Mouse (Mus musculus) forebrain, postnatal 0 days (tissue): ENCODE measurements around the gene Med13. TPM values are rescaled to one million over a fixed set of nuclear protein-coding genes. Genes with fewer than 3 reads are reported as not detected.

Experiments
- ATAC-seq: fragments of 200-750 bp; cut with Nextera tagmentation; 2 replicates; pipeline ENCODE4 v1.8.0; 2017; ENCODE audit warnings: mild to moderate bottlenecking, moderate library complexity
- DNase-seq: peaks from one replicate; pipeline ENCODE4 v3.0.0-alpha.2; 2015
- H3K27ac ChIP-seq: fragments of 300-500 bp; sonication (generic); 2 replicates; pipeline ENCODE4 v1.5.1; 2014; ENCODE audit warnings: low read depth, mild to moderate bottlenecking, antibody characterized with exemption, low read length, moderate library complexity, mixed read lengths
- H3K27me3 ChIP-seq: fragments of 300-500 bp; sonication (generic); 2 replicates; pipeline ENCODE4 v1.6.1; 2014; ENCODE audit warnings: mild to moderate bottlenecking, low read length, mixed read lengths; ENCODE audit not compliant: insufficient read depth
- H3K36me3 ChIP-seq: fragments of 300-500 bp; sonication (generic); 2 replicates; pipeline ENCODE4 v1.6.1; 2014; ENCODE audit warnings: mild to moderate bottlenecking, moderate library complexity; ENCODE audit not compliant: insufficient read depth
- H3K4me1 ChIP-seq: fragments of 300-500 bp; sonication (generic); 2 replicates; pipeline ENCODE4 v1.6.1; 2014; ENCODE audit warnings: antibody characterized with exemption; ENCODE audit not compliant: insufficient read depth
- H3K4me2 ChIP-seq: fragments of 300-500 bp; sonication (generic); 2 replicates; pipeline ENCODE4 v1.6.1; 2014; ENCODE audit warnings: low read depth, mild to moderate bottlenecking, moderate library complexity
- H3K4me3 ChIP-seq: fragments of 300-500 bp; sonication (generic); 2 replicates; pipeline ENCODE4 v1.5.1; 2014; ENCODE audit warnings: low read depth, low read length, mixed read lengths
- H3K9ac ChIP-seq: fragments of 300-500 bp; sonication (generic); 2 replicates; pipeline ENCODE4 v1.6.1; 2014; ENCODE audit warnings: mild to moderate bottlenecking
- H3K9me3 ChIP-seq: fragments of 300-500 bp; sonication (generic); 2 replicates; pipeline ENCODE4 v1.6.1; 2016; ENCODE audit warnings: low read length
- CTCF ChIP-seq: sonication (generic); IDR thresholded peaks from 2 replicates; pipeline ENCODE4 v1.5.1; 2016; ENCODE audit warnings: antibody characterized with exemption, control low read depth, low read depth
- WGBS: fragments of 180-500 bp; shearing (Covaris S2); extraction: QIAGEN DNeasy Blood & Tissue Kit; methylation state at CpG from one replicate; pipeline ENCODE4 v1.1.7; 2014; 5-methylcytosine and 5-hydroxymethylcytosine counted together
- polyA plus RNA-seq: library from polyadenylated mRNA; unstranded; fragments of >200 nt; fragmentation: Nextera tagmentation; extraction: Ambion mirVana; gene quantifications from 2 replicates; pipeline ENCODE4 v1.2.1, GENCODE M21; 2015
- total RNA-seq: library from RNA; depleted of rRNA; stranded (reverse); fragments of >200 nt; gene quantifications from 2 replicates; pipeline ENCODE4 v1.2.3, GENCODE M21; 2014

The Med13 gene
- total and polyA plus RNA-seq, 2 experiments from 2014 or later, result 5.5 to 54.0 TPM

DNA sequence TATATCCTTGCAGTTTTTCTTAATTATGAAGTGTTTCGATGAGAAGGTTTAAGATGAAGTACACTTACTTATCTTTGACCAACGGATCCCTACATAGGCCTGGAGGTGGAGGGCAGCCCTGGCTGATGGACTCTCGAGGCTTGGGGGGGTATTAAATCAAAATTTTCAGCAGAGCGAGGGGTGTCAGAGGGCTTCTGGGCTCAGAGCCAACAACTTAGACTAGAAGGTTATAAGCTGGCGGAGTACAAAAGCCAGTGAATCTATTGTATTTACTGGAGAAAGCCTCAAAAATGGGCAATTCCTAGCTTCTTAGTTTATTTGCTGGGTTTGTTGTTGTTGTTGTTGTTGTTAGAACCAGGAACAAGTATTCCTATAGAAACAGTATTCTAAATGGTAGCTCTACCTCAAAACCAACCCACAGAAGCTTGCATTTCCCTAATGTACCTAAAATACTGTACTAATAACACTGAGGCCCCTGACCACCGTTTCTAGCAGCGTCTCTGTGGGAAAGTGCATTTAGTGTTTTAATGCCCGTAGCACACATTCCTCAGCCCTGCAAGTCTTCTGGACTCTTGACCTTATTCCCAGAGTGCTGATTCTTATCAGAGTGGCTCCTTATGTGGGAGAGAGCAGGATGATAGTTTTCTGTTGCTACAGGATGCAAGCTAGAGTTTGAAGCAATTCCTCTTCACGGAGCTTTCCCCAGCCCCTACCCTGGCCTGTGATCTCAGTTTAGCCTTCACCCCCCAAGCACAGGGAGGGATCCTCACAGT, 29.9 kb upstream of the Med13 start:
- Histone ChIP-seq H3K27me3 (no peaks in the 10 kb centered on the region), H3K4me1 (0 out of 2 replicates have a peak, but pooled peaks cover 4% of the 10 kb centered on the region), H3K36me3 (no peaks in the 10 kb centered on the region), H3K4me2 (0 out of 2 replicates have a peak overlapping the region, but pooled peaks have one; percentile 8), H3K27ac (peak overlapping the region; percentile 57; the same call in 1 of the 2 replicates), H3K4me3 (no peak overlapping the region), H3K9me3 (no peaks in the 10 kb centered on the region), H3K9ac (no peak overlapping the region)
- WGBS, result 43% methylated on average over 9 of the region's 9 CpGs
- DNase-seq, result no peak
- no peak for TF ChIP-seq CTCF
- ATAC-seq, result no peak

DNA sequence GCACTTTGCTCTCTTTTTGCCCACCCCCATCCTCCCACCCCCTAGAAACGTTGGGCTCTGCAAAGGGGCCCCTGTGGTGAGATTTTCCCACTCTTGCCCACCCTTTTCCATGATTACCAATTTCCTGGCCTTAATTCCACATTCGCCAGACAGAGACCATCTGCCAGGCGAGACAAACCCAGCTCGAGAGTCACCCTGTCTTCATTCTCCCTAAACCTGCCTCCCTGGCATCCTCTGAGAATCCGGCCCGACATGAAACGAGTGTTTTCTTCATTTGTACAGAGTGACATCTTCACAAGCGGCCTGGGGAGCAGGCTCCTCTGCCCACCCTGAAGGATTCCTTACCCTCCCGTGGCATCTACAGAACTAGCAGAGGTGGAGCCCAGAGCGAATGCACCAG, 29.2 kb upstream of the Med13 start:
- ATAC-seq (peak; percentile 43; the same call in 1 of the 2 replicates), DNase-seq (peak; percentile 50)
- Histone ChIP-seq H3K4me2 (peak overlapping the region; percentile 8; the same call in 1 of the 2 replicates), H3K4me1 (0 out of 2 replicates have a peak, but pooled peaks cover 7% of the 10 kb centered on the region), H3K36me3 (no peaks in the 10 kb centered on the region), H3K9me3 (no peaks in the 10 kb centered on the region), H3K27me3 (no peaks in the 10 kb centered on the region), H3K4me3 (no peak overlapping the region), H3K27ac (peak overlapping the region; percentile 57; the same call in 1 of the 2 replicates), H3K9ac (no peak overlapping the region)
- 47% methylated on average over 10 of the region's 10 CpGs for WGBS
- TF ChIP-seq CTCF, result no peak

DNA sequence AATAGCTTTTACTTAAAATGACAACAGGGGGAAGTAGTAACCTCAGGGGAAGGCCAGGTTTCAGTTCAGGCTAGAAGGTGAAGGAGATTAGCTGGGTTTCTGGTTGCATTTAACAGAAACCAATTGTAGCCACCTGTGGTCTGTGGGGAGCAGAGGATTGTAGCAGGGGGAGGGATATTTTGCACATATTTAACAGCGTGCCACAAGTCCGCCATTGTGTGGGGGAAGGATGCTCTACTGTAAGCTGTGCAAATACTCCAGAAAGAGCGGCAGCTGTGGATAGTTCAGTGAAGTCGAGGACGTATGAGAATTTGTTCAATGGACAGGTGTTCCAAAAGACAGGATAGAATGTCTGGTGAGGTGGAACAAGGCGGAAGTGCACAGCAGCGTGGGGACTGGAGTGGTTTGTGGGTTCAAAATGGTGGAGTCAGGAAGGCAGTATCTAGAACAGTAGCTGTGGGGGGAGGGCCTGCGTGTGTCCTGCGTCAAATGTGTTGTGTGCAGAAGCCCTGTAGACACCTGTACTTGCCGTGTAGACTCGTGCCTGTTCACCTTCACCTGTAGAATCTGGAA, 28.4 kb upstream of the Med13 start:
- no peaks in the 10 kb centered on the region for H3K9me3 ChIP-seq
- H3K27me3 ChIP-seq, result no peaks in the 10 kb centered on the region
- H3K36me3 ChIP-seq, result no peaks in the 10 kb centered on the region
- no peak overlapping the region for H3K9ac ChIP-seq
- no peak for DNase-seq
- 88% methylated on average over 11 of the region's 11 CpGs for WGBS
- 0 out of 2 replicates have a peak, but pooled peaks cover 13% of the 10 kb centered on the region for H3K4me1 ChIP-seq
- ATAC-seq, result no peak
- TF ChIP-seq CTCF, result no peak
- no peak overlapping the region for H3K4me2 ChIP-seq
- no peak overlapping the region for H3K4me3 ChIP-seq
- no peak overlapping the region for H3K27ac ChIP-seq

DNA sequence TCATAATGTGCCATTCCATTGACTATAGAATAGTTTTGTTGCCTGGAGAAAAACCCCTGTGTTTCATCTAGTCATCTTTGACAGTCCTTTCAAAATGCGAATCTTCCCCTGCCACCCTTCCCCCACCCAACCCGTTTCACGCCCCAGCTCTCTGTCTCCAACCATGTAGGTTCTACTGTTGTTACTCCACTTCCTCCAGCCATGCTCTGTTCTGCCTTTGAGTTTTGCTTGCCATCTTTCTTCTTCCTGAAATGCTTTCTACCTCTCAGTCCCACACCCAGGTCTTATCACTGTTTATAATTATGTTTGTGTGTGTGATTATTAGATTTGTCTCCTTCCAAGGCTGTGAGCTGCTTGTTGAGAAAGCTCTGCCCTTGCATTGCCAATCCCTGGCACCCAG, 26.7 kb upstream of the Med13 start:
- 90% methylated on average over 3 of the region's 3 CpGs for WGBS
- DNase-seq (no peak), ATAC-seq (no peak)
- Histone ChIP-seq H3K27ac (no peak overlapping the region), H3K4me3 (no peak overlapping the region), H3K4me1 (0 out of 2 replicates have a peak, but pooled peaks cover 13% of the 10 kb centered on the region), H3K36me3 (no peaks in the 10 kb centered on the region), H3K27me3 (no peaks in the 10 kb centered on the region), H3K9me3 (no peaks in the 10 kb centered on the region), H3K4me2 (no peak overlapping the region), H3K9ac (no peak overlapping the region)
- no peak for TF ChIP-seq CTCF

DNA sequence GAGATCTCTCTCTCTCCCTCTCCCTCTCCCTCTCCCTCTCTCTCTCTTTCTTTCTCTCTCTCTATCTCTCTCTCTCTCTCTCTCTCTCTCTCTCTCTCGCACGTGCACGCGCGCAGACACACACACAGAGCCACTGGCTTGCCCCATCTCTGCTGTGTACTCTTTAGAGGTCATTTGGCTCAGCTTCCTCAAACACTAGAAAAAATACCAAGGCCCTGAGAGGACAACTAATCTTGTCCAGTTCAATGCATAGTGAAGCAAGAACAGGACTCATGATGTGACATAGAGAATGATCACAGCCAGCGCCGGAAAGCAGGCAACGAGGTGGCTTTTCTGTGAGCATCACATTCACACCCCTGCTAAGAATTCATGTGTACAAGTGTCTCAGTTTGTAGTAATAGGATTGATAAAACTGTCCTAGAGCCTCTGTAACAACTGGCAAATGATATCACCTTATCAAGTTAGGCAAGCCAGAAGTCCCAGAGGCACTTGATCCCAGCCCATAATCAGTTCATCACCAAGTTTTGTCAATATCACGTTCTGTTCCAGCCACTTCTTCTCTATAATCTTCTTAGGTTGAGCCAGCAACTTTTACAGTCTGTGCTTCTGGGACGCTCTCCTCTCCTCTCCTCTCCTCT, 25.2 kb upstream of the Med13 start:
- H3K9ac ChIP-seq, result no peak overlapping the region
- ATAC-seq (no peak), DNase-seq (no peak)
- 89% methylated on average over 10 of the region's 10 CpGs for WGBS
- H3K27me3 ChIP-seq, result no peaks in the 10 kb centered on the region
- H3K4me3 ChIP-seq, result no peak overlapping the region
- no peaks in the 10 kb centered on the region for H3K36me3 ChIP-seq
- H3K27ac ChIP-seq, result no peak overlapping the region
- 0 out of 2 replicates have a peak, but pooled peaks cover 13% of the 10 kb centered on the region for H3K4me1 ChIP-seq
- TF ChIP-seq CTCF, result no peak
- H3K9me3 ChIP-seq, result no peaks in the 10 kb centered on the region
- no peak overlapping the region for H3K4me2 ChIP-seq

DNA sequence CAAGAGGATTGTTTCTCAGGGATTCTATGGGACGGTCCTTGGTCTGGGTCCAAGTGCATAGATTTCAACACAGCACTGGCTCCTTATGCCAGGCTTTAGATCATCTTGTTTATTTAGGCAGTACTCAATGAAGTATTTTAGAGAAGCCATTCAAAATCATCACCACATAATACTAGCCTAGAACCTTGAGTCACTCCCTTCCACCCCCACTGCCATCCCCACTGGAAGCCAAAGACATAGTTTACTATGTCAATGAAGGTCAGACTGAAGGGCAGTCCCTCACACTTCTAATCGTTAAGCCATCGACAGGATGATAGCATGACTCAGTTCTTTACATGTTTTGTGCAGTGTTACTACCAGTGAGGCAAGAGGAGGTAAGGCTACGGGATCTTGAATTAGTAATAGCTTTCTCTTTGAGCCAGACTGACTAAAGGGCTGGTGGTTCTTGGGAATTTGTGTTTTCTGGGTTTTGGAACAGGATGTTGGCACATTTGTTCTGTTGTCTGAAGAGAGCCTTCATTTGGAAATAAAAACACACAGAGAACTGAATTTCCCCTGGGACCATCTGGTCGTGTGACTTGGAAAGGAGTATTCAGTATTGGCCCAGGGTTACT, 24.2 kb upstream of the Med13 start:
- Histone ChIP-seq H3K4me2 (no peak overlapping the region), H3K4me1 (0 out of 2 replicates have a peak, but pooled peaks cover 9% of the 10 kb centered on the region), H3K9ac (no peak overlapping the region), H3K4me3 (no peak overlapping the region), H3K27me3 (no peaks in the 10 kb centered on the region), H3K9me3 (no peaks in the 10 kb centered on the region), H3K27ac (no peak overlapping the region), H3K36me3 (no peaks in the 10 kb centered on the region)
- peak; percentile 21 for DNase-seq
- ATAC-seq, result peak; percentile 20; the same call in 1 of the 2 replicates
- no peak for TF ChIP-seq CTCF
- 62% methylated on average over 5 of the region's 5 CpGs for WGBS
